Mouse (Mus musculus) heart, embryonic 15.5 days (tissue): ENCODE measurements around the gene Zfp961. TPM values are rescaled to one million over a fixed set of nuclear protein-coding genes. Genes with fewer than 3 reads are reported as not detected.
"Not testable (repeated sequence)": the region's sequence is repeated elsewhere in the genome, so short reads cannot be mapped to it uniquely, and the experiment has no call there.

Experiments used
- ATAC-seq: fragments of 200-750 bp; cut with Nextera tagmentation; replicated peaks from 2 replicates; pipeline ENCODE4 v1.8.0; 2017; ENCODE audit warnings: low read depth, moderate TSS enrichment; ENCODE audit not compliant: insufficient number of reproducible peaks, insufficient read depth, low FRiP score
- H3K27ac ChIP-seq: fragments of 300-500 bp; sonication (generic); 2 replicates; pipeline ENCODE4 v1.5.1; 2015; ENCODE audit warnings: mild to moderate bottlenecking, inconsistent platforms
- H3K27me3 ChIP-seq: fragments of 300-500 bp; sonication (generic); 2 replicates; pipeline ENCODE4 v1.6.1; 2015; ENCODE audit warnings: inconsistent platforms
- H3K36me3 ChIP-seq: fragments of 300-500 bp; sonication (generic); 2 replicates; pipeline ENCODE4 v1.6.1; 2015; ENCODE audit warnings: mild to moderate bottlenecking, inconsistent platforms
- H3K4me1 ChIP-seq: fragments of 300-500 bp; sonication (generic); replicated peaks from 2 replicates; pipeline ENCODE4 v1.6.1; 2015; ENCODE audit warnings: inconsistent platforms
- H3K4me2 ChIP-seq: fragments of 300-500 bp; sonication (generic); 2 replicates; pipeline ENCODE4 v1.6.1; 2015; ENCODE audit warnings: inconsistent platforms, mild to moderate bottlenecking, moderate library complexity
- H3K4me3 ChIP-seq: fragments of 300-500 bp; sonication (generic); 2 replicates; pipeline ENCODE4 v1.5.1; 2015; ENCODE audit warnings: mild to moderate bottlenecking, inconsistent platforms
- H3K9ac ChIP-seq: fragments of 300-500 bp; sonication (generic); 2 replicates; pipeline ENCODE4 v1.6.1; 2015; ENCODE audit warnings: mild to moderate bottlenecking, inconsistent platforms
- H3K9me3 ChIP-seq: fragments of 300-500 bp; sonication (generic); replicated peaks from 2 replicates; pipeline ENCODE4 v1.6.1; 2016; ENCODE audit warnings: inconsistent platforms
- WGBS: fragments of 180-500 bp; shearing (Covaris S2); methylation state at CpG from one replicate; pipeline ENCODE4 v1.1.7; 2015; ENCODE audit warnings: mixed read lengths; 5-methylcytosine and 5-hydroxymethylcytosine counted together
- polyA plus RNA-seq: library from polyadenylated mRNA; unstranded; fragments of >200 nt; fragmentation: Nextera tagmentation; extraction: Ambion mirVana; gene quantifications from 2 replicates; pipeline ENCODE4 v1.2.1, GENCODE M21; 2015

The Zfp961 gene
- polyA plus RNA-seq, 1 experiment from 2014 or later = 9.6 TPM

DNA sequence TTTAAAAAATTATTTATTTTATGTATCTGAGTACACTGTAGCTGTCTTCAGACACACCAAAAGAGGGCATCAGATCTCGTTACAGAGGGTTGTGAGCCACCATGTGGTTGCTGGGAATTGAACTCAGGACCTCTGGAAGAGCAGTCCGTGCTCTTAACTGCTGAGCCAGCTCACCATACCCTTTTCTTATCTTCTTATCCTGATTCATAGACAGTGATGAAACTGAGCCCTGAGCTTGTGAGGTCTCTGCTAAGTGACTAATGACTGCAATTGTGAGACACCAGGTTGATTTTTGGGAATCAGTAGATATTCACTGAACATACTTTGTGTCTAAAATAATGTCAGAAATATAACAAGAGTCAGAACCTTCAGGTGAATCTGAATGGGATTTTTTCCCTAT, 12.8 kb upstream of the Zfp961 start:
- not testable (repeated sequence) for H3K36me3 ChIP-seq, H3K9me3 ChIP-seq, ATAC-seq, H3K9ac ChIP-seq, H3K4me1 ChIP-seq, H3K4me3 ChIP-seq, H3K27me3 ChIP-seq, H3K4me2 ChIP-seq, H3K27ac ChIP-seq
- 77% methylated on average over 2 of the region's 2 CpGs for WGBS

DNA sequence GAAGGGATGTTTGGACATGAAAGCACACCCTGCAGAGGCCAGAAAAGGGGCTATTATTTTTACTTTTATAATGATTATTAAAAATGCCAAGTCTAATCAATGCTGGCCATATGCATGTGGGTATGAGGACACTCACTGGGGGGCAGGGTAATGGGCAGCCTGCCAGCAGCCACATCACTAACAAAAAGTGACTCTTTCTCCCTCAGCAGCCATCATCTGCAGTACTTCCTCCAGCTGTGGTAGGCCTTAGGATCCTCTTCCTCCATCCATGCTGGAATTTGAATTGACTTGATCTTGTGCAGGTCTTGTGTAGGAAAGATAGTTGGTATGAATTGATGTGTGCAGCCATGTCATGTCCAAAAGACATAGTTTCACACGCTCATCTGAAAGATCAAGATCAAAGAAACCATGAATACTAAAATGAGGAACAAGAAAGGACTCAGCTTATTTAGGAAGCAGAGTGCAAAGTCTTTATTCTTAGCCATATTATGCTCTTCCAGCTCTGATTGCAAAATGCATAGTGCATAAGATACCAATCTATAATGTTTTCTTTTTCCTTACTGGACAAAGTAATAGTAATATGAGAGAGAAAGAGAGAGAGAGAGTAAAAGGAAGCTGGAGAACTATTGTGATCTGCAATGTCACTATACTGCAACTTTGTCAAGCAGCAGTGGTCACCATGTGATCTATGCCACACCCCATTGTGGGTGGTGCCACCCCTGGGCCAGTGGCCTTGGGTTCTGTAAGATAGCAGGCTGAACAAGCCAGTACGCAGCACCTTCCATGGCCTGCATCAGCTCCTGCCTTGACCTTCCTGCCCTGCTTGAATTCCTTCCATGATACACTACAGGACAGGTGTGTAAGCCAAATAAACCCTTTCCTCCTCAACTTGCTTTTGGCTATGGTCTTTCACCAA, 10.3 kb upstream of the Zfp961 start:
- no peaks in the 10 kb centered on the region for H3K4me1 ChIP-seq

GRCm38 (mm10) chr8:71941776-71942175, 9.1 kb upstream of the Zfp961 start:
- no peaks in the 10 kb centered on the region for H3K27me3 ChIP-seq
- no peak for ATAC-seq
- 73% methylated on average over 1 of the region's 1 CpGs for WGBS
- no peak overlapping the region for H3K4me3 ChIP-seq
- H3K9ac ChIP-seq = no peak overlapping the region
- no peaks in the 10 kb centered on the region for H3K36me3 ChIP-seq
- no peak overlapping the region for H3K4me2 ChIP-seq
- no peaks in the 10 kb centered on the region for H3K4me1 ChIP-seq
- no peaks in the 10 kb centered on the region for H3K9me3 ChIP-seq
- H3K27ac ChIP-seq = no peak overlapping the region

More for the DNA sequence above, 10.3 kb upstream of the Zfp961 start:
- Histone ChIP-seq H3K4me2 (no peak overlapping the region), H3K9me3 (no peaks in the 10 kb centered on the region), H3K27ac (no peak overlapping the region), H3K36me3 (no peaks in the 10 kb centered on the region), H3K27me3 (no peaks in the 10 kb centered on the region), H3K4me3 (no peak overlapping the region), H3K9ac (no peak overlapping the region)
- no peak for ATAC-seq
- WGBS = 75% methylated on average over 2 of the region's 2 CpGs

DNA sequence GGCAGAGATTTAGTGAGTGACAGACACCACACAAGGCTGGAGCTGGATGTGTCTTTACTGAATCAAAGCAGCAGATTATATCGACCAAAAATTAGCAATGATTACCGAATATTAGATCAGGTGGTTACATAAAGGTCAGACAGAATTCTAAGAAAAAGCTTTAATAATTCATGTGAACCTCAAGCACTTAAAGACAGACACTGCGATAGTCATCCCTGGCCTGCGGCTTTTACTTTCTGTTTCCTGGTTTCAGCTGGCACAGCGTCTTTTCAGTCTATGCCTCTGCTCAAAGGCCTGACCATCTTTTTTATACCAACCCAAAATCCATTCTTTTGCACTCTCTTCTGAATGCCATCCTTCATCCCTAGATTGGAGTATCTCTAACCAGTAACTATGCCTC, 2.2 kb upstream of the Zfp961 start:
- Histone ChIP-seq H3K27ac (no peak overlapping the region), H3K4me2 (no peak overlapping the region), H3K9ac (no peak overlapping the region), H3K9me3 (no peaks in the 10 kb centered on the region), H3K4me3 (no peak overlapping the region), H3K27me3 (0 out of 2 replicates have a peak, but pooled peaks cover 3% of the 10 kb centered on the region), H3K4me1 (peaks cover 10% of the 10 kb centered on the region), H3K36me3 (no peaks in the 10 kb centered on the region)
- 85% methylated on average over 5 of the region's 5 CpGs for WGBS
- ATAC-seq = no peak

GRCm38 (mm10) chr8:71951436-71952161, 761 bp downstream of the Zfp961 start:
- 0 out of 2 replicates have a peak, but pooled peaks cover 3% of the 10 kb centered on the region for H3K27me3 ChIP-seq
- H3K36me3 ChIP-seq = peaks cover 7% of the 10 kb centered on the region; the same call in 1 of the 2 replicates
- 0 out of 2 replicates have a peak overlapping the region, but pooled peaks have one; percentile 9 for H3K27ac ChIP-seq
- H3K4me1 ChIP-seq = peaks cover 10% of the 10 kb centered on the region
- 30% methylated on average over 14 of the region's 14 CpGs for WGBS
- H3K4me2 ChIP-seq = peak overlapping the region; percentile 68
- no peaks in the 10 kb centered on the region; the same call in 1 of the 2 replicates for H3K9me3 ChIP-seq
- H3K9ac ChIP-seq = peak overlapping the region; percentile 73
- H3K4me3 ChIP-seq = peak overlapping the region; percentile 78
- no peak for ATAC-seq

GRCm38 (mm10) chr8:71952489-71952888, 1.7 kb downstream of the Zfp961 start:
- H3K4me3 ChIP-seq = peak overlapping the region; percentile 78; the same call in 1 of the 2 replicates
- no peaks in the 10 kb centered on the region; the same call in 1 of the 2 replicates for H3K9me3 ChIP-seq
- H3K4me1 ChIP-seq = peaks cover 10% of the 10 kb centered on the region
- H3K36me3 ChIP-seq = peaks cover 7% of the 10 kb centered on the region; the same call in 1 of the 2 replicates
- H3K27ac ChIP-seq = no peak overlapping the region
- H3K9ac ChIP-seq = no peak overlapping the region
- H3K4me2 ChIP-seq = peak overlapping the region; percentile 68; the same call in 1 of the 2 replicates
- no peak for ATAC-seq
- 82% methylated on average over 1 of the region's 1 CpGs for WGBS
- H3K27me3 ChIP-seq = 0 out of 2 replicates have a peak, but pooled peaks cover under 1% of the 10 kb centered on the region

GRCm38 (mm10) chr8:71952961-71953700, 2.3 kb downstream of the Zfp961 start:
- not testable (repeated sequence) for H3K36me3 ChIP-seq, H3K4me3 ChIP-seq, H3K27ac ChIP-seq, H3K9me3 ChIP-seq, H3K4me2 ChIP-seq, H3K4me1 ChIP-seq, H3K27me3 ChIP-seq, ATAC-seq, H3K9ac ChIP-seq
- WGBS = 91% methylated on average over 16 of the region's 16 CpGs

GRCm38 (mm10) chr8:71954666-71955065, 3.8 kb downstream of the Zfp961 start:
- H3K27me3 ChIP-seq = no peaks in the 10 kb centered on the region
- H3K9me3 ChIP-seq = no peaks in the 10 kb centered on the region; the same call in 1 of the 2 replicates
- H3K4me3 ChIP-seq = no peak overlapping the region
- no peak overlapping the region for H3K9ac ChIP-seq
- H3K27ac ChIP-seq = no peak overlapping the region
- no peak overlapping the region for H3K4me2 ChIP-seq
- 97% methylated on average over 9 of the region's 9 CpGs for WGBS
- peaks cover 7% of the 10 kb centered on the region; the same call in 1 of the 2 replicates for H3K36me3 ChIP-seq
- no peak for ATAC-seq
- peaks cover 10% of the 10 kb centered on the region for H3K4me1 ChIP-seq

DNA sequence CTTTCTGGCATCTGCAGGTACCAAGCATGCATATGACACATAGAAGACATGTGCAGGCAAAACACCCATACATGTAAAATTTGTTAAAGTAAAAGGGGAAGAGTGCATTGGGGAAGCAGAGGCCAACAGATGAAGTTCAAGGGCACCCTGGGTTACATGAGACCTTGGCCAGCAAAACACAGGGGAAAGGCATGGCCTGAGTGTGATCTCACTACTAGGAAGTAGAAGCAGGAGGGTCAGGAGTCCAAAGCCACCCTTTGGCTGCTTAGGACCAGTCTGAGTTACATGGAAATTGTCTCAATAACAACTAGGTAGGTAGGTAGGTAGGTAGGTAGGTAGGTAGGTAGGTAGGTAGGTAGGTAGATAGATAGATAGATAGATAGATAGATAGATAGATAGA, 9.6 kb downstream of the Zfp961 start:
- Histone ChIP-seq H3K4me1 (0 out of 2 replicates have a peak, but pooled peaks cover 3% of the 10 kb centered on the region), H3K27ac (no peak overlapping the region), H3K9ac (no peak overlapping the region), H3K4me3 (no peak overlapping the region), H3K4me2 (no peak overlapping the region), H3K27me3 (no peaks in the 10 kb centered on the region), H3K36me3 (peaks cover 9% of the 10 kb centered on the region; the same call in 1 of the 2 replicates), H3K9me3 (no peaks in the 10 kb centered on the region)
- no peak for ATAC-seq

GRCm38 (mm10) chr8:71961796-71962195, 11.0 kb downstream of the Zfp961 start:
- no peak overlapping the region for H3K27ac ChIP-seq
- no peak for ATAC-seq
- 87% methylated on average over 5 of the region's 5 CpGs for WGBS
- no peak overlapping the region for H3K4me2 ChIP-seq
- H3K9ac ChIP-seq = no peak overlapping the region
- no peak overlapping the region for H3K4me3 ChIP-seq
- no peaks in the 10 kb centered on the region for H3K27me3 ChIP-seq
- 0 out of 2 replicates have a peak, but pooled peaks cover 3% of the 10 kb centered on the region for H3K4me1 ChIP-seq
- no peaks in the 10 kb centered on the region for H3K9me3 ChIP-seq
- peaks cover 22% of the 10 kb centered on the region for H3K36me3 ChIP-seq

DNA sequence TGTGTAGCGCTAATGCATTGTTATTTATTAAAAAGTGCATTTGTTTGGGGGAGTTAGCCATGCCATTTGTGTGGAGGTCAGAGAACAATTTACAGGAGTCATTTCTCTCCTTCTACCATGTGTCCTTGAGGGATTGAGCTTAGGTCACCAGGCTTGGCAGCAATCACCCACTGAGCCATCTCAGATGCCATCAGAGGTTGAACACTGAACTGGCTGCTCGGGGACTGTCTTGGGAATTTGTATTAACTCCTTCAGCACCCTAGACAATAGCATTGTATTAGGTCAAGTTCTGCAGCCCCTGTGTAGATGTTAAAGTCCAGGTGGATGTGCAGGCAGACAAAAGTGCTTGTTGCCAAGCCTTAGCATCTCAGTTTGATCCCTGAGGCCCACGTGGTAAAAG, 13.2 kb downstream of the Zfp961 start:
- H3K27ac ChIP-seq = no peak overlapping the region
- no peak for ATAC-seq
- no peak overlapping the region for H3K9ac ChIP-seq
- no peak overlapping the region for H3K4me2 ChIP-seq
- no peaks in the 10 kb centered on the region for H3K27me3 ChIP-seq
- H3K9me3 ChIP-seq = no peaks in the 10 kb centered on the region
- no peak overlapping the region for H3K4me3 ChIP-seq
- 0 out of 2 replicates have a peak, but pooled peaks cover 3% of the 10 kb centered on the region for H3K4me1 ChIP-seq
- H3K36me3 ChIP-seq = peaks cover 44% of the 10 kb centered on the region
- 73% methylated on average over 3 of the region's 3 CpGs for WGBS
